Mouse (Mus musculus) midbrain, postnatal 0 days (tissue): Measurements from ENCODE around the gene Synrg. TPM values are rescaled to one million over a fixed set of nuclear protein-coding genes. Genes with fewer than 3 reads are reported as not detected.

Experiments used
- ATAC-seq: fragments of 200-750 bp; cut with Nextera tagmentation; 2 replicates; pipeline ENCODE4 v1.8.0; 2017; ENCODE audit warnings: moderate number of reproducible peaks, mild to moderate bottlenecking, moderate TSS enrichment, moderate library complexity; ENCODE audit not compliant: low FRiP score
- DNase-seq: peaks from one replicate; pipeline ENCODE4 v3.0.0-alpha.2; 2015; ENCODE audit warnings: low spot score
- H3K27ac ChIP-seq: fragments of 300-500 bp; sonication (generic); 2 replicates; pipeline ENCODE4 v1.5.1; 2014; ENCODE audit warnings: low read depth, mild to moderate bottlenecking, low read length, mixed read lengths
- H3K27me3 ChIP-seq: fragments of 300-500 bp; sonication (generic); 2 replicates; pipeline ENCODE4 v1.6.1; 2014; ENCODE audit warnings: low read length, control low read depth, mixed read lengths; ENCODE audit not compliant: insufficient read depth
- H3K36me3 ChIP-seq: fragments of 300-500 bp; sonication (generic); 2 replicates; pipeline ENCODE4 v1.6.1; 2014; ENCODE audit warnings: low read length, control low read depth, mixed read lengths; ENCODE audit not compliant: insufficient read depth
- H3K4me1 ChIP-seq: fragments of 300-500 bp; sonication (generic); 2 replicates; pipeline ENCODE4 v1.6.1; 2014; ENCODE audit warnings: mild to moderate bottlenecking, control low read depth, antibody characterized with exemption, low read length, mixed read lengths; ENCODE audit not compliant: insufficient read depth
- H3K4me2 ChIP-seq: fragments of 300-500 bp; sonication (generic); 2 replicates; pipeline ENCODE4 v1.6.1; 2014; ENCODE audit warnings: low read depth, mild to moderate bottlenecking, low read length, mixed read lengths; ENCODE audit not compliant: poor library complexity, severe bottlenecking
- H3K4me3 ChIP-seq: fragments of 300-500 bp; sonication (generic); 2 replicates; pipeline ENCODE4 v1.5.1; 2014; ENCODE audit warnings: low read depth, mild to moderate bottlenecking, low read length, moderate library complexity
- H3K9ac ChIP-seq: fragments of 300-500 bp; sonication (generic); replicated peaks from 2 replicates; pipeline ENCODE4 v1.6.1; 2014; ENCODE audit warnings: mild to moderate bottlenecking, low read length, moderate library complexity, mixed read lengths; ENCODE audit not compliant: poor library complexity, severe bottlenecking
- H3K9me3 ChIP-seq: fragments of 300-500 bp; sonication (generic); 2 replicates; pipeline ENCODE4 v1.6.1; 2016; ENCODE audit warnings: low read length, control low read depth
- CTCF ChIP-seq: IDR thresholded peaks from 2 replicates; pipeline ENCODE4 v1.5.1; 2016; ENCODE audit warnings: antibody characterized with exemption, mild to moderate bottlenecking
- WGBS: fragments of 180-500 bp; shearing (Covaris S2); extraction: QIAGEN DNeasy Blood & Tissue Kit; methylation state at CpG from one replicate; pipeline ENCODE4 v1.1.7; 2014; 5-methylcytosine and 5-hydroxymethylcytosine counted together
- polyA plus RNA-seq: library from polyadenylated mRNA; unstranded; fragments of >200 nt; fragmentation: Nextera tagmentation; extraction: Ambion mirVana; gene quantifications from 2 replicates; pipeline ENCODE4 v1.2.1, GENCODE M21; 2015
- total RNA-seq: library from RNA; depleted of rRNA; stranded (reverse); fragments of >200 nt; gene quantifications from 2 replicates; pipeline ENCODE4 v1.2.3, GENCODE M21; 2014; rRNA removed

Synrg gene
- total and polyA plus RNA-seq, 2 experiments from 2014 or later, result 17.1 to 43.1 TPM

DNA sequence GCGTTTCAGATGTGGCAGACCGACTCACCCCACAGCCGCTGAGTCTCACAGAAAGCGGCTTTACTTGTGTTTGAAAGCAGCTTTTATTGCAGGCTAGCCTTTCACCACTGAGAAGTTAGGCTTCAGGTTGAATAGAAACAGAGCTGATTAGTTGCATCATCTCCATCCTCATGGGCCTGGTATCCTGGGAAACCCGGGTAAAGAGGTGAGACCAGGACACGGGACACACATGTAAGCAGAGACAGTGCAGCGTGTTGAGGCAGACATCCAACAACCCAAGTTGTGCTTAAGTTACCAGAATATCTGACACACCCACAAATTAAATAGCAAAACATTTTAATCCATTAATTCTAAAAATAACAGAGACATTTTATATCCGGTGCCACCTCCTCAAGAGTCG is 114.4 kb downstream of the Synrg start:
- no peak for TF ChIP-seq CTCF
- 92% methylated on average over 9 of the region's 9 CpGs for WGBS
- DNase-seq (no peak), ATAC-seq (no peak)
- peaks cover 20% of the 10 kb centered on the region for H3K36me3 ChIP-seq
- no peaks in the 10 kb centered on the region for H3K27me3 ChIP-seq
- H3K27ac ChIP-seq, result no peak overlapping the region
- H3K4me1 ChIP-seq, result no peaks in the 10 kb centered on the region
- no peak overlapping the region for H3K4me3 ChIP-seq
- H3K9ac ChIP-seq, result no peak overlapping the region
- no peak overlapping the region for H3K4me2 ChIP-seq
- no peaks in the 10 kb centered on the region for H3K9me3 ChIP-seq

DNA sequence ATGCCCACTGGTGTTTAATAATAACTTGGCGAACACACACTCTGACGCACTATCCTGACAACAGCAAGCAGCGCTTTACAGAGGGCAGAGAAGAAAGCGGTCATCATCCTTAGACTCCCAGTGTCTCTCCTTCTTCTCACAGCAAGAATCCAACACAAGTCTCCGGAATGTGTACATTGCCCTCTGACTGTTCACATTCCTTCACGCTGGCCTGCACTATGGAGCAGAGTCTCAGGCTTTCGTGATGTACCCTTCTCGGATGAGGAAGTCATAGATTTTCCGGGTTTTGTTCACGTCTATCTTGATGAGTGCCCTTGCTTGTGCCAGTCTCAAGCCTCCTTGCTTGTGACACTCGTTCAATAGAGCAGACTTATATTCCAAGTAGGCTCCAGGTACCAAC is 115.1 kb downstream of the Synrg start:
- 93% methylated on average over 11 of the region's 11 CpGs for WGBS
- H3K9me3 ChIP-seq, result no peaks in the 10 kb centered on the region
- ATAC-seq (no peak), DNase-seq (no peak)
- TF ChIP-seq CTCF, result no peak
- no peaks in the 10 kb centered on the region for H3K27me3 ChIP-seq
- peaks cover 20% of the 10 kb centered on the region for H3K36me3 ChIP-seq
- no peaks in the 10 kb centered on the region for H3K4me1 ChIP-seq
- H3K4me3 ChIP-seq, result no peak overlapping the region
- no peak overlapping the region for H3K4me2 ChIP-seq
- H3K9ac ChIP-seq, result no peak overlapping the region
- no peak overlapping the region for H3K27ac ChIP-seq

DNA sequence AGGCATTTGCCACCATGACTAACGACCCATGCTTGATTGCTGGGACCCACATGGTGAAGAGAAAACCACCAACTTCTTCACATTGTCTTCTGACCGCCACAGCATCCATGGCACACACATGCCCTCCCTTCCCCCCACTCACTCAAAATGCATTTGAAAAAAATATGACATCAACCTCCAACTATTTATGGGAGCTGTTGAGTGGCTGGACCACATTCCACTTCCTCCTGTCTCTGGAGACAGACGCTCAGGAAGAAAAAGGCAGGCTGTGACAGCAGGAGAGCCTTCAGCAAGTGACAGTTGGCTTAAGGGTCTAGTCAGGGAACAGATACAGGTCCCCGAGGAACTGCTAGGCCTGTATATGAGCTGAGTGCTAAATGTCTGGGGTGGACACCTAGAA is 115.7 kb downstream of the Synrg start:
- WGBS, result 87% methylated on average over 4 of the region's 4 CpGs
- ATAC-seq, result no peak
- H3K4me3 ChIP-seq, result no peak overlapping the region
- no peaks in the 10 kb centered on the region for H3K27me3 ChIP-seq
- DNase-seq, result no peak
- no peaks in the 10 kb centered on the region for H3K4me1 ChIP-seq
- TF ChIP-seq CTCF, result no peak
- H3K9me3 ChIP-seq, result no peaks in the 10 kb centered on the region
- peaks cover 20% of the 10 kb centered on the region for H3K36me3 ChIP-seq
- H3K4me2 ChIP-seq, result no peak overlapping the region
- H3K27ac ChIP-seq, result no peak overlapping the region
- H3K9ac ChIP-seq, result no peak overlapping the region

DNA sequence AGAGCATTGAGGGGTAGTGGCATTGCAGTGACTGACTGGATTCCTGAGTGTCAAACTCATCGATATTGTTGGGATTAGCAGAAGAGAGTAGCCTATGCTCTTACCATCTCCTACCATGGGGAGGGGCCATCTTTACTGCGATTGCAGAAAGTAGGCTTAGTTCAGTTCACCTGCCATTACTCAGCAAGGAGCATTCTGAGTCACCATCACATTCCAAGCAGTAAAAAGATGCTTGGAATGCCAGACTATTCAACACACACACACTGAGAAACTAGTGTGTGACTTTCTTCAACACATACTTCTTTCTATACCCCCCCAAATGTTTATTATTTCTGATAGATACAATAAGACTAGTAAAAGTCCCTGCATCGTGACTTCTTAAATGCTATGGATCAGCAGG is 116.1 kb downstream of the Synrg start:
- H3K27me3 ChIP-seq, result no peaks in the 10 kb centered on the region
- no peak for ATAC-seq
- 90% methylated on average over 3 of the region's 3 CpGs for WGBS
- DNase-seq, result no peak
- no peaks in the 10 kb centered on the region for H3K9me3 ChIP-seq
- no peaks in the 10 kb centered on the region for H3K4me1 ChIP-seq
- H3K9ac ChIP-seq, result no peak overlapping the region
- H3K4me3 ChIP-seq, result no peak overlapping the region
- TF ChIP-seq CTCF, result no peak
- peaks cover 20% of the 10 kb centered on the region for H3K36me3 ChIP-seq
- H3K27ac ChIP-seq, result no peak overlapping the region
- H3K4me2 ChIP-seq, result no peak overlapping the region

GRCm38 (mm10) chr11:84081901-84082300 is 117.7 kb downstream of the Synrg start:
- Histone ChIP-seq H3K36me3 (peaks cover 24% of the 10 kb centered on the region), H3K27ac (no peak overlapping the region), H3K4me3 (no peak overlapping the region), H3K4me1 (no peaks in the 10 kb centered on the region), H3K27me3 (no peaks in the 10 kb centered on the region), H3K4me2 (no peak overlapping the region), H3K9me3 (no peaks in the 10 kb centered on the region), H3K9ac (no peak overlapping the region)
- DNase-seq, result no peak
- ATAC-seq, result no peak
- no peak for TF ChIP-seq CTCF
- WGBS, result 96% methylated on average over 5 of the region's 5 CpGs

DNA sequence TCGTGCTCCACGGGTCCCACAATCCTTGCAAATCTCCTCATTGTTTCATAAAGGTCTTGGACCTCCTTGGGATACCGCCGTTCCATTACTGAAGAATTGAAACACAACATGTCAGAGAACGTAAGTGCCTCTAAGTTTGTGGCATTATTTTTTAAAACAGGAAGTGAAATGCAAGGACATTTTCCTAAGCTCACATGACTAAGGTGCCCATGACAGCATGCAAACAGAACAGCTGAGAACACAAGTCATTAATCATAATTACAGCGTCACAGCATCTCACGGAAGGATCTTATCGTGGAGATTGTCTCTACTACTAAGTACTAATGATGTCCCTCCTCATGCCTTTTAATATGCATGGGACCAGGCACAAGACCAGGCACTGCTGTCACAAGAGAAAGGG is 126.3 kb downstream of the Synrg start:
- DNase-seq (no peak), ATAC-seq (no peak)
- no peak for TF ChIP-seq CTCF
- H3K4me2 ChIP-seq, result no peak overlapping the region
- no peak overlapping the region for H3K9ac ChIP-seq
- no peaks in the 10 kb centered on the region for H3K4me1 ChIP-seq
- no peaks in the 10 kb centered on the region for H3K27me3 ChIP-seq
- no peak overlapping the region for H3K4me3 ChIP-seq
- no peaks in the 10 kb centered on the region for H3K9me3 ChIP-seq
- H3K27ac ChIP-seq, result no peak overlapping the region
- H3K36me3 ChIP-seq, result peaks cover 20% of the 10 kb centered on the region
- 90% methylated on average over 8 of the region's 8 CpGs for WGBS

Other genes starting within 250 kb of the Synrg start
- gene Wfdc21, start 217.5 kb upstream of the Synrg start, total RNA-seq, result not detected in 2 replicates
- not detected in 2 replicates for gene Wfdc21, start 217.5 kb upstream of the Synrg start, polyA plus RNA-seq
- 24.8 and 31.9 TPM in 2 replicates for gene Heatr6, start 210.7 kb upstream of the Synrg start, total RNA-seq
- gene Heatr6, start 210.7 kb upstream of the Synrg start, polyA plus RNA-seq, result 22.0 and 25.9 TPM in 2 replicates
- gene Hnf1b, start 114.4 kb upstream of the Synrg start, total RNA-seq, result not detected in 2 replicates
- 0.22 and 0.31 TPM in 2 replicates for gene Hnf1b, start 114.4 kb upstream of the Synrg start, polyA plus RNA-seq
- 14.6 and 16.4 TPM in 2 replicates for gene Ddx52, start 22.4 kb upstream of the Synrg start, total RNA-seq
- 16.1 and 16.3 TPM in 2 replicates for gene Ddx52, start 22.4 kb upstream of the Synrg start, polyA plus RNA-seq
- 9.1 and 18.1 TPM in 2 replicates for gene Dusp14, start 104.8 kb downstream of the Synrg start, total RNA-seq
- gene Dusp14, start 104.8 kb downstream of the Synrg start, polyA plus RNA-seq, result 8.8 and 8.9 TPM in 2 replicates
- 20.3 and 21.4 TPM in 2 replicates for gene Tada2a, start 165.2 kb downstream of the Synrg start, total RNA-seq
- gene Tada2a, start 165.2 kb downstream of the Synrg start, polyA plus RNA-seq, result 25.8 and 25.9 TPM in 2 replicates
- 123 and 139 TPM in 2 replicates for gene Acaca, start 165.2 kb downstream of the Synrg start, total RNA-seq
- 17.2 and 19.3 TPM in 2 replicates for gene Acaca, start 165.2 kb downstream of the Synrg start, polyA plus RNA-seq
- gene Gm11437, start 203.0 kb downstream of the Synrg start, total RNA-seq, result not detected in 2 replicates
- gene Gm11437, start 203.0 kb downstream of the Synrg start, polyA plus RNA-seq, result 0.16 TPM in 1 of 2 replicates, not detected in the other